Mouse (Mus musculus) kidney, adult 2 months (tissue): ENCODE data around the gene Kremen1.

Source experiments
- CTCF ChIP-seq: fragments of 200-500 bp; conservative IDR thresholded peaks from 2 replicates; pipeline ENCODE4 v1.5.1; 2011; ENCODE audit warnings: low read depth, mild to moderate bottlenecking, control low read depth, low read length, moderate library complexity, mixed read lengths; ENCODE audit not compliant: insufficient read depth, insufficient read length
- POLR2A ChIP-seq: fragments of 200-500 bp; IDR thresholded peaks from one replicate; pipeline ENCODE4 v1.6.1; 2011; ENCODE audit warnings: low read depth, low read length, control low read depth

GRCm38 (mm10) chr11:5242158-5242557 is 19.2 kb downstream of the Kremen1 start:
- TF ChIP-seq POLR2A (no peak), CTCF (no peak)
